Mouse (Mus musculus) heart, embryonic 16.5 days (tissue): Measurements from ENCODE around the gene Gm6268. TPM values are rescaled to one million over a fixed set of nuclear protein-coding genes. Genes with fewer than 3 reads are reported as not detected.

Source experiments
- ATAC-seq: fragments of 200-750 bp; cut with Nextera tagmentation; replicated peaks from 2 replicates; pipeline ENCODE4 v1.8.0; 2017; ENCODE audit warnings: moderate number of reproducible peaks; ENCODE audit not compliant: insufficient read depth, low FRiP score; ENCODE audit errors: extremely low read depth
- H3K27ac ChIP-seq: fragments of 300-500 bp; sonication (generic); 2 replicates; pipeline ENCODE4 v1.5.1; 2014; ENCODE audit warnings: mild to moderate bottlenecking, low read length, control low read depth, moderate library complexity
- H3K27me3 ChIP-seq: fragments of 300-500 bp; sonication (generic); 2 replicates; pipeline ENCODE4 v1.6.1; 2014; ENCODE audit warnings: low read length, mixed read lengths; ENCODE audit not compliant: control insufficient read depth, insufficient read depth
- H3K36me3 ChIP-seq: fragments of 300-500 bp; sonication (generic); 2 replicates; pipeline ENCODE4 v1.6.1; 2014; ENCODE audit not compliant: control insufficient read depth, insufficient read depth
- H3K4me1 ChIP-seq: fragments of 300-500 bp; sonication (generic); 2 replicates; pipeline ENCODE4 v1.6.1; 2014; ENCODE audit warnings: low read length, mixed read lengths; ENCODE audit not compliant: control insufficient read depth, insufficient read depth
- H3K4me2 ChIP-seq: fragments of 300-500 bp; sonication (generic); 2 replicates; pipeline ENCODE4 v1.6.1; 2014; ENCODE audit warnings: low read depth, mild to moderate bottlenecking, control low read depth, low read length
- H3K4me3 ChIP-seq: fragments of 300-500 bp; sonication (generic); 2 replicates; pipeline ENCODE4 v1.5.1; 2014; ENCODE audit warnings: mild to moderate bottlenecking, control low read depth, low read length
- H3K9ac ChIP-seq: fragments of 300-500 bp; sonication (generic); 2 replicates; pipeline ENCODE4 v1.6.1; 2014; ENCODE audit warnings: low read length, control low read depth
- H3K9me3 ChIP-seq: fragments of 300-500 bp; sonication (generic); replicated peaks from 2 replicates; pipeline ENCODE4 v1.6.1; 2016; ENCODE audit warnings: low read length; ENCODE audit not compliant: control insufficient read depth
- WGBS: fragments of 180-500 bp; shearing (Covaris S2); extraction: QIAGEN DNeasy Blood & Tissue Kit; methylation state at CpG from one replicate; pipeline ENCODE4 v1.1.7; 2014; 5-methylcytosine and 5-hydroxymethylcytosine counted together
- microRNA-seq: library from miRNA; unstranded; fragments of <30 nt; microRNA quantifications from one replicate; pipeline ENCODE4, GENCODE M21; 2017
- polyA plus RNA-seq: library from polyadenylated mRNA; unstranded; fragments of >200 nt; fragmentation: Nextera tagmentation; extraction: Ambion mirVana; gene quantifications from 2 replicates; pipeline ENCODE4 v1.2.1, GENCODE M21; 2015

Gm6268 gene
- polyA plus RNA-seq, 1 experiment from 2014 or later, result not detected

GRCm38 (mm10) chrX:36437932-36438331 lies 36.9 kb downstream of the Gm6268 start:
- Histone ChIP-seq H3K9ac (no peak overlapping the region), H3K4me2 (no peak overlapping the region), H3K4me3 (no peak overlapping the region), H3K4me1 (no peaks in the 10 kb centered on the region), H3K27me3 (no peaks in the 10 kb centered on the region), H3K36me3 (no peaks in the 10 kb centered on the region), H3K9me3 (no peaks in the 10 kb centered on the region), H3K27ac (no peak overlapping the region)
- no peak for ATAC-seq
- 87% methylated on average over 1 of the region's 1 CpGs for WGBS

Small RNA genes lying within 50 kb of the gene (microRNA-seq; reads per million reads assigned to microRNA genes)
- gene Gm44485, result not detected

Other genes starting within 250 kb of the Gm6268 start
- gene Zcchc12, start 205.4 kb upstream of the Gm6268 start, polyA plus RNA-seq, result 2.0 TPM in 2 replicates
- gene Lonrf3, start 72.9 kb upstream of the Gm6268 start, polyA plus RNA-seq, result 0.07 and 0.36 TPM in 2 replicates
- not detected in 2 replicates for gene Gm14569, start 90.5 kb downstream of the Gm6268 start, polyA plus RNA-seq
- gene Pgrmc1, start 196.9 kb downstream of the Gm6268 start, polyA plus RNA-seq, result 119 and 130 TPM in 2 replicates
- gene Akap17b, start 244.1 kb downstream of the Gm6268 start, polyA plus RNA-seq, result 1.6 and 1.8 TPM in 2 replicates